Mouse (Mus musculus) ES-E14 (cell line): ENCODE measurements at regions not wholly inside any gene's neighbourhood (a gene's known extent, or its start where the extent isn't known, plus 50 kb on each side); places are given as distances from the start of the nearest gene placed in this dataset.

Experiments
- CHD2 ChIP-seq: IDR thresholded peaks from 2 replicates; pipeline ENCODE4 v1.6.1; 2014; ENCODE audit warnings: mild to moderate bottlenecking, low read depth, low read length, inconsistent platforms
- HCFC1 ChIP-seq: IDR thresholded peaks from 2 replicates; pipeline ENCODE4 v1.6.1; 2012; ENCODE audit warnings: low read length, inconsistent platforms, borderline replicate concordance; ENCODE audit not compliant: insufficient read depth
- MAFK ChIP-seq: IDR thresholded peaks from 2 replicates; pipeline ENCODE4 v1.6.1; 2014; ENCODE audit warnings: mild to moderate bottlenecking, low read depth, low read length, inconsistent platforms; ENCODE audit not compliant: insufficient read depth
- ZC3H11A ChIP-seq: IDR thresholded peaks from 2 replicates; pipeline ENCODE4 v1.6.1; 2012; ENCODE audit warnings: low read depth, mild to moderate bottlenecking, inconsistent platforms, low read length, borderline replicate concordance
- ZNF384 ChIP-seq: IDR thresholded peaks from 2 replicates; pipeline ENCODE4 v1.6.1; 2012; ENCODE audit warnings: low read depth, low read length, inconsistent platforms

GRCm38 (mm10) chr4:75812266-75812665 lies 534.2 kb upstream of the Dmac1 start:
- no peak for TF ChIP-seq ZNF384
- no peak for TF ChIP-seq MAFK
- TF ChIP-seq HCFC1: no peak
- no peak for TF ChIP-seq CHD2
- TF ChIP-seq ZC3H11A: no peak
